Mouse (Mus musculus): Measurements from ENCODE around the gene Dpep2nb.

DNA sequence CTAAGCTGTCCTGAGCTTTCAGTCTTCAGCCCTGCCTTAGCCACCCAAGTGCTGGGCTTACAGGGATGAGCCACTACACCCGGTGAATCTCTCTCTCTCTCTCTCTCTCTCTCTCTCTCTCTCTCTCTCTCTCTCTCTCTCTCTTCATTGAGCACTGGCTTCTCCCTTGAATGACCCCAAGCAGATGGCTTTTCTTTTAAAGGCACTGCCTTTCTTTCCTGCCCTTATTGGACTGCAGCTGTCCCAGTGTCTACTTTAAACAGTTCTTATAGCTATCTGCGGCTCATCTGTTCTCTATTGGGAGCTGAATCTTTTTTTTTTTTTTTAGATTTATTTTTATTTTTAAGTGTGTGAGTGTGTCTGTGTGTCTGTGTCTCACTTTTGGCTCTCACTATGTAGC lies 37.3 kb upstream of the Dpep2nb start:
- TF ChIP-seq CTCF (IDR thresholded peaks at IDR 0.05; ENCODE audit: insufficient read depth, low read depth, low read length) (no peak), POLR2A (IDR thresholded peaks at IDR 0.05; ENCODE audit: insufficient read depth, low read depth, low read length) (no peak)
